Mouse (Mus musculus): ENCODE results near the gene Szt2.

GRCm38 (mm10) chr4:118358159-118358895, 50.7 kb downstream of the Szt2 start:
- TF ChIP-seq CTCF (IDR thresholded peaks at IDR 0.05; ENCODE audit: low read depth, low read length) (no peak), GATA1 (IDR thresholded peaks at IDR 0.05; ENCODE audit: borderline replicate concordance, low read length) (no peak), POLR2AphosphoS5 (IDR thresholded peaks at IDR 0.05; ENCODE audit: insufficient replicate concordance, low read depth, low read length) (no peak), TAL1 (conservative IDR thresholded peaks at IDR 0.05; ENCODE audit: low read depth, low read length) (no peak), GATA2 (IDR thresholded peaks at IDR 0.05; ENCODE audit: borderline replicate concordance, low read depth, low read length) (no peak)

All from G1E (cell line).